Mouse (Mus musculus) heart, embryonic 14.5 days (tissue): ENCODE results near the gene Tinf2. TPM values are rescaled to one million over a fixed set of nuclear protein-coding genes. Genes with fewer than 3 reads are reported as not detected.

Source experiments
- ATAC-seq: fragments of 200-750 bp; cut with Nextera tagmentation; 2 replicates; pipeline ENCODE4 v1.8.0; 2017; ENCODE audit warnings: low read depth, moderate TSS enrichment; ENCODE audit not compliant: insufficient number of reproducible peaks, insufficient read depth, low FRiP score
- H3K27ac ChIP-seq, 2 experiments: fragments of 200-500 bp in 1 of 2; fragments of 300-500 bp in 1 of 2; sonication (generic) in 1 of 2; replicated peaks in 1 of 2; 2 replicates each; pipeline ENCODE4 v1.5.1; 2012 to 2014; ENCODE audit warnings: low read depth in 2 of 2, low read length in 2 of 2, control low read depth in 1 of 2, mild to moderate bottlenecking in 1 of 2, mixed read lengths in 1 of 2; ENCODE audit not compliant: control insufficient read depth in 1 of 2, insufficient read depth in 1 of 2
- H3K27me3 ChIP-seq: fragments of 300-500 bp; sonication (generic); 2 replicates; pipeline ENCODE4 v1.6.1; 2014; ENCODE audit warnings: mild to moderate bottlenecking, low read length, control low read depth; ENCODE audit not compliant: control insufficient read depth, insufficient read depth
- H3K36me3 ChIP-seq: fragments of 300-500 bp; sonication (generic); 2 replicates; pipeline ENCODE4 v1.6.1; 2014; ENCODE audit warnings: mild to moderate bottlenecking, control low read depth, low read length, mixed read lengths; ENCODE audit not compliant: control insufficient read depth, insufficient read depth
- H3K4me1 ChIP-seq, 2 experiments: fragments of 200-500 bp in 1 of 2; fragments of 300-500 bp in 1 of 2; sonication (generic) in 1 of 2; 2 replicates each; pipeline ENCODE4 v1.6.1; 2012 to 2014; ENCODE audit warnings: low read length in 2 of 2, control low read depth in 1 of 2, mixed read lengths in 1 of 2; ENCODE audit not compliant: control insufficient read depth in 2 of 2, insufficient read depth in 2 of 2
- H3K4me2 ChIP-seq: fragments of 300-500 bp; sonication (generic); 2 replicates; pipeline ENCODE4 v1.6.1; 2014; ENCODE audit warnings: mild to moderate bottlenecking, low read length
- H3K4me3 ChIP-seq, 2 experiments: fragments of 200-500 bp in 1 of 2; fragments of 300-500 bp in 1 of 2; sonication (generic) in 1 of 2; 2 replicates each; pipeline ENCODE4 v1.5.1; 2012 to 2014; ENCODE audit warnings: low read length in 2 of 2, mild to moderate bottlenecking in 2 of 2, control low read depth in 1 of 2, low read depth in 1 of 2, moderate library complexity in 1 of 2; ENCODE audit not compliant: control insufficient read depth in 1 of 2, insufficient read depth in 1 of 2
- H3K9ac ChIP-seq: fragments of 300-500 bp; sonication (generic); 2 replicates; pipeline ENCODE4 v1.6.1; 2014; ENCODE audit warnings: mild to moderate bottlenecking, low read length
- H3K9me3 ChIP-seq: fragments of 300-500 bp; sonication (generic); 2 replicates; pipeline ENCODE4 v1.6.1; 2016; ENCODE audit warnings: low read length, control low read depth; ENCODE audit not compliant: control insufficient read depth
- WGBS: fragments of 180-500 bp; shearing (Covaris S2); extraction: QIAGEN DNeasy Blood & Tissue Kit; methylation state at CpG from one replicate; pipeline ENCODE4 v1.1.7; 2014; 5-methylcytosine and 5-hydroxymethylcytosine counted together
- polyA plus RNA-seq: library from polyadenylated mRNA; unstranded; fragments of >200 nt; fragmentation: Nextera tagmentation; extraction: Ambion mirVana; gene quantifications from 2 replicates; pipeline ENCODE4 v1.2.1, GENCODE M21; 2014

Tinf2 gene
- polyA plus RNA-seq, 1 experiment from 2014 or later, result 28.7 TPM

GRCm38 (mm10) chr14:55671833-55672740 lies 9.5 kb downstream of the Tinf2 start, which contains the start of the genes Gmpr2 and Nedd8:
TSS of gene Gmpr2 (plus strand) at chr14:55671941.
TSS of gene Nedd8 (minus strand) at chr14:55672124.
- peak; percentile 94 for ATAC-seq
- peak within 1 kb of the TSS; percentile 84 to 85 for H3K27ac ChIP-seq
- under 1% methylated on average over 38 of the region's 38 CpGs for WGBS
- H3K4me2 ChIP-seq, result peak within 1 kb of the TSS; percentile 76
- H3K9me3 ChIP-seq, result no peaks in the 10 kb centered on the region
- peak within 1 kb of the TSS; percentile 82 to 86 for H3K4me3 ChIP-seq
- no peaks in the 10 kb centered on the region for H3K27me3 ChIP-seq
- H3K4me1 ChIP-seq, result peaks cover 2 to 10% of the 10 kb centered on the region in 2 experiments; a peak in 3 of 4 replicates
- peaks cover 43% of the 10 kb centered on the region for H3K36me3 ChIP-seq
- peak within 1 kb of the TSS; percentile 84 for H3K9ac ChIP-seq

- Histone ChIP-seq H3K4me2 (peak overlapping the region; percentile 76), H3K4me3 (peak overlapping the region; percentile 82 to 86), H3K36me3 (peaks cover 41% of the 10 kb centered on the region), H3K9ac (peak overlapping the region; percentile 84), H3K27ac (peak overlapping the region; percentile 84 to 85), H3K27me3 (no peaks in the 10 kb centered on the region), H3K9me3 (no peaks in the 10 kb centered on the region), H3K4me1 (peaks cover 2 to 10% of the 10 kb centered on the region in 2 experiments; a peak in 3 of 4 replicates)
- under 1% methylated on average over 12 of the region's 12 CpGs for WGBS
- peak; percentile 33; the same call in 1 of the 2 replicates for ATAC-seq
Observed at GRCm38 (mm10) chr14:55671486-55671832, 10.2 kb downstream of the Tinf2 start.

DNA sequence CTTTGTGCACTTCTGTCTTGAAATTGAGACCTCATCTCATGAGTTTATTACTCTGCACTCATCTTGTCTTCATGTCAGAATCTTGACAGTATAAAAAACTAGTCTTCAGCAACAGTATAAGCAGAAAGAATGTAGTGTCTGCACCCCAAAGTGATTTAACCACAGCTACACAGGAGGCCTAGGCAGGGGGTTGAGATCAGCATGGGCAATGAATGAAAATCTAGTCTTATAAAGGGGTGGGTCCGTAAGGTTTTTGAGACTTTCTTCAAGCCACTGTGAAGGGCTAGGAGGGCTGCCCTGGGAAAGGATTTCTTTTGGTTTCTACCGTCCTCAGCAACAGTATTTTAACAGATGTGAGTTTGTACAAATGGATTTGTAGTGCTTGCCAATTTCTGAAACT lies 21.0 kb downstream of the Tinf2 start:
- H3K4me3 ChIP-seq, result peak overlapping the region in 1 of 2 experiments; percentile 81; a peak in 2 of 4 replicates
- no peaks in the 10 kb centered on the region for H3K27me3 ChIP-seq
- no peaks in the 10 kb centered on the region for H3K9me3 ChIP-seq
- WGBS, result 46% methylated on average over 2 of the region's 2 CpGs
- H3K36me3 ChIP-seq, result peaks cover 47% of the 10 kb centered on the region
- peaks cover 15 to 19% of the 10 kb centered on the region in 2 experiments; a peak in 3 of 4 replicates for H3K4me1 ChIP-seq
- H3K9ac ChIP-seq, result peak overlapping the region; percentile 27; the same call in 1 of the 2 replicates
- peak overlapping the region in 1 of 2 experiments; percentile 82; a peak in 1 of 4 replicates for H3K27ac ChIP-seq
- H3K4me2 ChIP-seq, result peak overlapping the region; percentile 74
- no peak for ATAC-seq

- ATAC-seq, result peak; percentile 80
- H3K4me2 ChIP-seq, result peak within 1 kb of the TSS; percentile 74
- H3K27ac ChIP-seq, result peak within 1 kb of the TSS; percentile 82 to 87
- peaks cover 15 to 19% of the 10 kb centered on the region in 2 experiments; a peak in 3 of 4 replicates for H3K4me1 ChIP-seq
- no peaks in the 10 kb centered on the region for H3K27me3 ChIP-seq
- under 1% methylated on average over 39 of the region's 39 CpGs for WGBS
- H3K36me3 ChIP-seq, result peaks cover 44% of the 10 kb centered on the region
- peak within 1 kb of the TSS; percentile 81 to 97 for H3K4me3 ChIP-seq
- no peaks in the 10 kb centered on the region for H3K9me3 ChIP-seq
- H3K9ac ChIP-seq, result peak within 1 kb of the TSS; percentile 92
Observed at GRCm38 (mm10) chr14:55659960-55660573, 21.6 kb downstream of the Tinf2 start, which contains the start of gene Mdp1. TSS of gene Mdp1 (minus strand) at chr14:55660508.

DNA sequence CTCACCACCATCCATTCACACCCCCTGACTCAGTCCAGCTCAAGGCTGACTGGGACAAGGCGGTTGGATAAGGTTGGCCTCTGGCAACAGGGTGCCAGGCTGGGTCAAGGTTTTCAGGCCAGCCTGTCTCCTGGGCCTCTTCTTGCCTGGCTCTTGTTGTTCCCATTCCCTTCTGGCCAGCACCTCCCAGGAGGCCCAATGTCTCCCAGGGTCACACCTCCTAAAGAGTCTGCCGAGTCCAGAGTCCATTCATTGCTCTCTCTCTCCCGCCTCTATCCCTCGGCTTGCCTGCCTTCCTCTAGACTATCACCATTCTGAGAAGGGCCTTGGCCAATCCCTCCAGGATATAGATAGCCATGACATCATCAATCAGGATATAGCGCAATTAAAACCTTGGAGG lies 23.6 kb downstream of the Tinf2 start:
- Histone ChIP-seq H3K4me2 (no peak overlapping the region), H3K9me3 (no peaks in the 10 kb centered on the region), H3K36me3 (peaks cover 35% of the 10 kb centered on the region), H3K9ac (no peak overlapping the region), H3K27me3 (no peaks in the 10 kb centered on the region), H3K27ac (peak overlapping the region; percentile 68 to 83), H3K4me3 (no peak overlapping the region), H3K4me1 (peaks cover 15 to 19% of the 10 kb centered on the region in 2 experiments; a peak in 3 of 4 replicates)
- 72% methylated on average over 5 of the region's 5 CpGs for WGBS
- ATAC-seq, result no peak

- Histone ChIP-seq H3K4me2 (peak overlapping the region; percentile 41), H3K27ac (peak overlapping the region; percentile 83 to 97), H3K9me3 (no peaks in the 10 kb centered on the region), H3K36me3 (peaks cover 24% of the 10 kb centered on the region), H3K4me3 (no peak overlapping the region), H3K4me1 (peaks cover 15 to 19% of the 10 kb centered on the region in 2 experiments; a peak in 3 of 4 replicates), H3K9ac (peak overlapping the region; percentile 22; the same call in 1 of the 2 replicates), H3K27me3 (no peaks in the 10 kb centered on the region)
- ATAC-seq, result 0 out of 2 replicates have a peak, but pooled peaks have one; percentile 64
- 41% methylated on average over 3 of the region's 3 CpGs for WGBS
Observed at GRCm38 (mm10) chr14:55656935-55657334, 24.7 kb downstream of the Tinf2 start.

DNA sequence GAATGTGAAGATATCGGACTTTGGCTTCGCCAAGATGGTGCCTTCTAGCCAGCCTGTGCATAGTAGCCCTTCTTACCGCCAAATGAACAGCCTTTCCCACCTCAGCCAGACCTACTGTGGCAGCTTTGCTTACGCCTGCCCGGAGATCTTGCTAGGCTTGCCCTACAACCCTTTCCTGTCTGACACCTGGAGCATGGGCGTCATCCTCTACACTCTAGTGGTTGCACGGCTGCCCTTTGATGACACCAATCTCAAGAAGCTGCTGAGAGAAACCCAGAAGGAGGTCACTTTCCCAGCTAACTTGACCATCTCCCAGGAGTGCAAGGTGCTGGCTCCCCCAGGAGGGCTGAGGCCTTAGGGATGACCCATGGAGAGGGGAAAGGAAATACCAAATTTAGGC lies 30.1 kb downstream of the Tinf2 start:
- Histone ChIP-seq H3K4me3 (no peak overlapping the region), H3K4me1 (no peaks in the 10 kb centered on the region; a peak in 1 of 4 replicates), H3K9me3 (no peaks in the 10 kb centered on the region), H3K36me3 (peaks cover 11% of the 10 kb centered on the region), H3K27ac (no peak overlapping the region), H3K27me3 (no peaks in the 10 kb centered on the region), H3K4me2 (no peak overlapping the region), H3K9ac (no peak overlapping the region)
- WGBS, result 71% methylated on average over 7 of the region's 7 CpGs
- no peak for ATAC-seq
